Mouse (Mus musculus): ENCODE data around the gene Eif5a.
"Not testable (repeated sequence)": the region's sequence is repeated elsewhere in the genome, so short reads cannot be mapped to it uniquely, and the experiment has no call there.

The Eif5a gene

DNA sequence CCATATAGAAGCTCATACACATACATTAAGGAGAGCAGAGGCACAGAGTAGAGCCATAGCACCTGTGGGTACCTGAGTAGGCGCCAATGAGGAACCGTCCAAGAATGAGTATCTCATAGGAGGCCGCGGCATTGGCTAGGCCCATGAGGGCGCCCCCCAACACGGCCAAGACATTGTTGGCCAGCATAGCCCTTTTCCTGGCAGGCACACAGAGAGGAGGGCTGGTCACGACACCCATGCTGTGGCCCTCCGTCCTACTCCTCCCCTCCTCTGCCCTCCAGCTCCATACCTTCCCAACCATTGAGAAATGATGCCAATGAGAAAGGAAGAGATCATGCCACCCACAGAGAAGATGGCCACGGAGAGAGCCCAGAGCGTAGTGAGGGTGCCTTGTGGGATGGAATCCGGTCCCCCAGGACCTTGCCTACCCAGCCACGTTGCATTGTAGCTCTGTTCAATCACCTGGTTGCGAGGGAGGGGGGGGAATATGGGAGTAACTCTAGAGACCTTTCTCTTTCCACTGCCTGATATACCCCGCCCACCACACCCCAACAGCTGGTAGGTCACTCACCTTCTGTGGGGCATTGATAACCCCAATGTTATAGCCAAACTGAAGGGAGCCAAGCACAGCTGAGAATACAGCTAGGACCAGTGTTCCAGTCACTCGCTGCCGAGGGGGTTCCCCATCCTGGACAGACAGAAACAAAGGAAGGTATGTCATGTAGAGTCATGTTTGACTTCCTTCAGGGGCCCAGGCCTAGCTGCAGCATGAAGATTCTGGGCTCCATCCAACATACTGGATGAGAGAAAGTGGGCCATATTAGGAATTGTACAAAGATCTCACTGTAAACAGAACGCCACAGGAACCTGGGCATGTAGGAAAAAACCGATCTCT, 24.5 kb upstream of the Eif5a start:
- DNase-seq (ENCODE audit: low read depth), result no peak

DNA sequence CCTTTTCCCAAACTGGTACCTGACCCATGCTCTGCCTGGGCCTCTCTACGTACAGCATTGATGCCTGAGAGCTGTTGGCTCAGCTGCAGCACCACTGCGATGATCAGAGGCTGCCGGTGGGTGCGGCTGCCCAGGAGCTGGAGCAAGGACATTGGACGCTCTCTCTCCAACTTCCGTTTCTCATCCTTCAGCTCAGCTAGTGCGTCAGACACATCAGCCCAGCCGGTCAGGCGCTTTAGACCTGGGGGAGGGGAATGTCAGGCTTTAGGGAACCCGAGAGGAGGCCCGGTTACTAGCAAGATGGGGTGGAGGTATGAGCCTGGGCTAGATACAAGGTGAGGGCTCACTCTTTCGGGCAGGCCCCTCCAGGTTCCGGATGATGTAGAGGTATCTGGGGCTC, 23.5 kb upstream of the Eif5a start:
- DNase-seq (ENCODE audit: low read depth), result no peak

DNA sequence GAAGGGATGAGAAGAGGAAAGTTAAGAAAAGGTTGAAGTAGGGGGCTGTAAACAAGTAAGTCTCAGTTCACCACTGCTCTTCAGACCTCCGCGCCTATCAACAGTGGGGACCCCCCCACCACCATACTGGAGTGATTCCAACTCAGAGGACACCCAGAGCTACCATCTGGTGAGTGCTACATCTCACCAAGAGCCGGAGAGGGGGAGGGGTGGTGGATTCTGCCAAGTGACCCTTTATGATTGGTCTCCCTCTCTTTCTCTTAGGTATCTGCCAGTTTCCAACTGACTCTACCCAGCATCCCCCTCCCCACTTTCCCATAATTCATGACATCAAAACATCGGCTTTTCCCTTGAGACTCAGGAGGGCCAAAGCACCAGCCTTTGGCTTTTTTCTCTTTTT, 19.2 kb upstream of the Eif5a start:
- no peak for DNase-seq (ENCODE audit: low read depth)

DNA sequence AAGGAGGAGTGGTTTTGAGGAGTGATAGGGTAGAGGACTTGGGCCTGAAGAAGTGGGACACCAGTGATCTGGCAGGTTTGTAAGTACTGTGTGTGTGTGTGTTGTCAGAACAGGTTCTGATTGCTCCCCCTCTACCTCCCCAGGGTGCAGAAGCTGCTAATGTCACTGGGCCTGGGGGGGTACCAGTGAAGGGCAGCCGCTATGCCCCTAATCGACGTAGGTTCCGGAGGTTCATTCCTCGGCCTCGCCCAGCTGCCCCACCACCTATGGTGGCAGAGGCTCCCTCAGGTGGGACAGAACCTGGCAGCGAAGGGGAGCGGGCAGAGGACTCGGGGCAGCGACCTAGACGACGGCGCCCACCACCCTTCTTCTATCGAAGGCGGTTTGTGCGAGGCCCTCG, 18.0 kb upstream of the Eif5a start:
- DNase-seq (ENCODE audit: low read depth), result no peak

DNA sequence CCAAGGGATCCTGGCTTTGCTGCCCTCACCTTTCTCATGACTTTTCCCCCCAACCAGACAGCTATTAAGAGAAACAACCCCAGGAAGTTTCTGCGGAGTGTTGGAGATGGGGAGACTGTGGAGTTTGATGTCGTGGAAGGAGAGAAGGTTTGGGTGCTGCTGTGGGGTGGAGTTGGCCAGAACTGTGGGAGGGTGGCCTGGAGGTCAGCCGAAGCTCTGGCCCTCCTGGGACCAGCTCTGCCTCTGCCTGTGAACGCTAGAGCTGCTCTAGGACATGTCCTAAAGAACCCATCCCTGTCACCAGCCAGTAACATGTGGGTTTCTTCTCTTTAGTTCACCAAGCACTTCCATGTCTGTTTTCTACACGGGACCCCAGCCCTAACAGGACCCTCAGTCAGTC, 17.4 kb upstream of the Eif5a start:
- no peak for DNase-seq (ENCODE audit: low read depth)

DNA sequence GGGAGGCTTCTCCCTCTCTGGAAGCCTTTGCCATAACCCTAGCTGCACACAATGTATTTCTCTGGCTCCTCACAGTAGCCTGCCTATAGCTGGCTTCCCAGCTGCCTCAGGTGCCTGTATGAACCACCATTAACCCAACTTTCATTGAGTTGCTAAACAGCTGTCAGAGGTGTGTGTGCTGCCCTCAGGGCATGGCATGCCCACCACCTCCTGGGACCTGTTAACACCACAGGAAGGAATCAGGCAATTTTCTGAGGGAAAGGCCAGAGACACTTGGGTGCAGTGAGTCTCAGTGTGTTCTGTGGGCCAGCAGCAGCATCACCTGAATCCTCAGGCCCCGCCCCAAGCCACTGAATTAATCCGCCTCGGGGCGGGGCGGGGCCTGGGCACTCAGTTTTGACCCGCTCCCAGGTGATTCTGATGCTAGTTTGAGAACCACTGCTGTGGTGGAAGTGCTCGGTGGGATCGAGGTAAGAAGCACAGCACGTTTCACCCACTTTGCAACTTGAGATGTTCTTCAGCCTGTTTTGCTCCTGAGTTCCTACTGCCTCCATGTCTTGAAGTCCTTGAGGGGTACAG, 16.7 kb upstream of the Eif5a start:
- no peak for DNase-seq (ENCODE audit: low read depth)

DNA sequence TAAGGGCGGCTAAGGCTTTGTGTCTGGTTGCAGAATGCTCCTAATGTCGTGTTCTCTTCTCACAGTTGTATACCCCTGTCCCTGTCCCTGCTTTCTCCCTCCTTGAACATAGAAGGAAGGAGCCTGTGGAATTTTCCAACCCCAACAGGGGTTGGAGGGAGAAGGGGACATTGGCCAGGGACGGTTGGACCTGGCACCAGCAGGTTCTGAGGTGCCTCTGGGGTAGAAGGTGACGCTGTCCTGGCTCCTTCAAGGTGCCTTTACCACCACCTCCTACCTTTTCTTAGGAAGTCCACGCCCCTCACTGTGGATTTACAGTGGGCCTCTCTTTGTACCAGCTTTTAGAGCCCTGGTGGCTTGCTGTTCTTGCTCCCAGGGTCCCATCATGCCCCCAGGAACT, 16.1 kb upstream of the Eif5a start:
- no peak for DNase-seq (ENCODE audit: low read depth)

DNA sequence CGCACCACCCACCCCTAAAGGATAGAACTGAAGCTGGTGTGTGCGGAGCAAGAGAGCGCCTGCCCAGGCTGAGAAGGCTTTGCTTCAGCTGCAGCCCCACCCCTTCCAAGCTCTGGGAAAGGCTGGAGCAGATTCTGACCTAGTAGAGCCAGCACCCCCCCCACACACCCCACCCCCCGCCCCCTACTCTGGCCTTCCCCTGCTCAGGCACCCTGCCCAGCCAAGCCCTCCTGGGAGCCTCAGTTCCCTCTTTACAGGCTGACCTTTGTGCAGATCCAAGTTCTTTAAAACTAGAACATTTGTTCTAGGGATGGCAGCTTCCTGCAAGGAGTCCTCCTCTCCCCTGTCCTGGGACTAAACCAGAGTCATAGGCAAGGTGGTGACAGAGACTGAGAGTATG, 15.6 kb upstream of the Eif5a start:
- no peak for DNase-seq (ENCODE audit: low read depth)

DNA sequence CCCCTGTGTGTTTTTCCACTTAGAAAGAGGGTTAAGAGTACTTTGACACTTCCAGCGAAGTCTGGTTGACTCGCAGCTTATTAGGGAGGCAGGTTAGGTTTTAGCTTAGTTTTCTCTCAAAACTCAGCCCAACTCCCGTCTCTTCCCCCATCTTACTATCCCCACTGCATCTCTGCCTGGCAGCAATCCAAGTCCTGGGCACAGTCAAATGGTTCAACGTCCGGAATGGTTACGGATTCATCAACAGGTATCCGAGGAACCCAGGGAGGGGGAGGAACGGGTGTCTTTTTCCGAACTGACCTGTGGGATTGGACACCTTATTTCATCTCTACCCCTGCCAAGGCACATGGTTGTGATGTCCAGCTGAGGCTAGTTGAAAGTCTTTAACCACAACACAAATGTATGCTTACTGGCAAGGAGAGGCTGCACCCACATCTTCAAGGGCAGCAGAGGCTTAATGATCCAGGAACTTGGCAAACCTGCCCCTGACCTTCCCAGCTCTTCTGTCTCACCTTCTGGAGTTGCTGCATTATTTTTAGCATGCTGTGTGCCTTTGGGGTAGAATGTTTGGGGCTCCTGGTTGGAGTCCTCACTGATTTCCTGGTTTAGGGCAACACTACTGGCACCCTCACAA, 15.1 kb upstream of the Eif5a start:
- peak; percentile 26 for DNase-seq (ENCODE audit: low read depth)

DNA sequence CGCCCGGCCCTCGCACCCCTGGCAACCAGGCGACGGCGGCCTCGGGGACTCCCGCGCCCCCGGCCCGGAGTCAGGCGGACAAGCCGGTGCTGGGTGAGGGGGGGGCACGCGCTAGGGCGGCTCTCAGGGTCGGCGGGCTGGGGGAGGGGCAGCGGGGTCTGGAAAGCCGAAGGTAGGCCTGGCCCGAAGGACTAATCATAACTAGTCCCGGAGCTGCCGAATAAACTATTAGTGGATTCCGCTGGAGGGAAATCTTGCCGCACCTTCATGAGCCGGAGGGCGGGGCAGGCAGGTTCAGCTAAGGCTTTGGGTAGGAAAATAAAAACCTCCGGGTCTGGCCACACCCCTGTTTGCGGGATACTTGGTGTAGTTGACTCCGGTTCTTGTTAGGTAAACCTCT, 14.4 kb upstream of the Eif5a start:
- peak; percentile 62 for DNase-seq (ENCODE audit: low read depth)

DNA sequence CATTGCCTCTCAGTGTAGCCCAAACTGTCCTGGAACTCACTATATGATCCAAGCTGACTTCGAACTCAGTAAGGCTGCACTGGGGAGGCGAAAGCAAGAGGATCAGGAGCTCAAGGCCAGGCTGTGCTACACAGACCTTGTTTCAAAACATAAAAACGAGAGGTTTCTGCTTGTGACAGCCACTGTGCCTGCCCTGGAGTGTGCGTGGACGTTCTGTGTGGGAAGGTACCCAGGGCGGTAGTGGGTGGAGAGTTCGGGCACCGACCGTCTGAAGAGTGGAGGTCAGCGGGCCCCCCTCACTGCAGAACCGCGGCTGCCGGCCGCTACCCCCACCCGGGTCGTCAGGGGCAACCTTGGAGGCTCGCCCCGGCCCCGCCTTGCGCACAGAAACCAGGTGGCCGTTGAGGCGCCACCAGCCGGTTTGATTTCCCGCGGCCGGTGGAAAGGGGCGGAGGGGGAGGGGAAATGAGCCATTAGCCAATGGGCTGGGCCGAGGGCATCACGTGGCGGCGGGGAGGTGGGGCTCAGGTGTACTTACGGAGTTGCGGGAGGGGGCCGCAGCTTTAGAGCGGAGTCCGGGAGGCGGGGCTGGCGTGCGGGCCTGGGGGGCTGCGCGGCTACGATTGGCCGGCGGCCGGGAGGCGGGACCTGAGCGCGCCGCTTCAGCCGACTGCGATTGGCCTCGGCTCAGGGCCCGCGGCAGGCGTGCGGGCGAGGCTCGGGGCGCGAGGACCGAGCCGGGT, 13.6 kb upstream of the Eif5a start, which contains the start of gene Ybx2:
Gene Ybx2, plus strand, starts transcription at position 660 of the 743 bp plus-strand sequence.
- DNase-seq (ENCODE audit: low read depth), result peak; percentile 91

DNA sequence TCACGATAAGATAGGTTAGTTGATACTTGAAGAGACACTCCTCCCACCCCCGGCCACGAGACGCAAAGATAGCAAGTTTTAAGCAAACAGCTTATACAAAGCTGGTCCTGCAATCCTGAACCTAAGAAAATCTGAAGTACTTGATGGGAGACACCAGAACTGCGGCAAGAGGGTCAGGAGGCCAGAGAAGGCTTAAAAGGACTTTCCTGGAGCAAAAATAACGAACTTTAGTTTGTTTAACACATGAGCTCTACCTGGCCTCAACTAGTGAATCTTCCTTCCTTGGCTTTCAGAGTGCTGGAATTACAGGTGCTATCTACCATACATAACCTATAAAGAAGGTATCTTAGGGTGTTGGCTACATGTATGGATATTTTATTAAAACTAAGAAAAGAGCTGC, 12.9 kb upstream of the Eif5a start:
- DNase-seq (ENCODE audit: low read depth), result no peak

DNA sequence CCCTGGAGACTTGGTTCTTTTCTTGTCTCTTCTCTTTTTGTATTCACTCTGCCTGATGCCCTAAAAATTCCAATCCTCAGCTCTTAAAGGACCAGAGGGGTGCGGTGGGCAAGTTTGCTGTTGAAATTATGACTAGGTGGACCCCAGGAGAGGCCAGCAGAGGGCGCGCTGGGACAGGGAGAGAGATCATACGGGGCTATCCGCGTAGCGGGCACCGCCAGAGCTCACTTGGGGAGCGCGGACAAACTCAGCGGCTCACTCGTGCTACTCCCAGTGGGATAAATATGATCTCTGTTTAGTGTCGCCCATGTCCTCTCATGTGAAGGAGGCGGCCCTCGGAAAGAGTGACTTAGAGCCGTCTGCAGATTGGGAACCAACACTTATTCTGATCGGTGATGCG, 12.4 kb upstream of the Eif5a start:
- peak; percentile 95 for DNase-seq (ENCODE audit: low read depth)

DNA sequence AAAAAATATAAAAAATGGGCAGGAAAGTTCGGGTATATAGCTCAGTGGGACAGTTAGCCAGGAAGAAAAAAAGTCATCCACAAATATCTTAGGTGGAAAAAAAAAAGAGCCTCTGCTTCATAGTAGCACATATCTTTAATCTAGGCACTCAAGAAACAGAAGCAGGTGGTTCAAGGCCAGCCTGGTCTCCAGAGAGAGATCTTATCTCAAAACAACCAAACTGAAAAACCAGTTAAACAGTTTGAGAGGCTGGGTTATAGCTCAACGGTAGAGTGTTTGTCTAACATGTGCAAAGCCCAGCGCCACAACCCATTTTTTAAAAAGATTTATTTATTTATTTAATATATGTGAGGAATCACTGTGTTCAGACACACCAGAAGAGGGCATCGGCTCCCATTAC, 11.3 kb upstream of the Eif5a start:
- no peak for DNase-seq (ENCODE audit: low read depth)

DNA sequence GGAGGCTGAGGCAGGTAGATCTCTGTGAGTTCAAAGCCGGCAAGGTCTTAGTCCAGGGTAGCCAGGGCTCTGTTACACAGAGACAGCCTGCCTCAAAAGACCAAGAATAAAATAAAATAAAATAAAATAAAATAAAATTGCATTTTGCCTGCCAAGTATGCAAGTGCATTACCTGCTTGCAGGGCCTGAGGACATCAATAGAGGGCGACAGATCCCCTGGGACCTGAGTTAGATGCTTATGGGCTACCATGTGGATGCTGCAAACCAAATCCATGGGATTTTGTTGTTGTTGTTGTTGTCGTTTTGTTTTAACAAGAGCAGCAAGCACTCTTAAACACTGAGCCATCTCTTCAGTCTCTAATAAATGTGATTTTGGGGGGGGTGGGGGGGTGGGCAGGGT, 10.5 kb upstream of the Eif5a start:
- DNase-seq (ENCODE audit: low read depth), result no peak

DNA sequence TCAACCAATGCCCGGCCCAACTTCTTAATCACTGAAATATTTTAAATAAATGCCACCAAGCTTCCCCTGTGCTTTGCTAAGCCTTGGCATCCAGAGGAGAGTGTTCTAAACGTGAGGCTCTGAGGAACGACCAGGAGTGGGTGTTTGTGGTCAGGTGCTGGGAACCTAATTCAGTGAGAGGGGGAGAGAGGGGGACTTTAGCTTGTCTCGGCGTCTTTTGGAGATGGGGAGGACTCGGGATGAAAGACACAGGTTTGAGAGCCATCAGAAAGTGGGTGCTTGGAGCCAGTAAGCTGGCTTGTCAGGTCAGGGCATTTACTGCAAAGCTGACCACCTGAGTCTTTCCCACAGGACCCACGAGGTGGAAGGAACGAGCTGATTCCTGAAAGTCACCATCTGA, 10.0 kb upstream of the Eif5a start:
- DNase-seq (ENCODE audit: low read depth), result no peak

DNA sequence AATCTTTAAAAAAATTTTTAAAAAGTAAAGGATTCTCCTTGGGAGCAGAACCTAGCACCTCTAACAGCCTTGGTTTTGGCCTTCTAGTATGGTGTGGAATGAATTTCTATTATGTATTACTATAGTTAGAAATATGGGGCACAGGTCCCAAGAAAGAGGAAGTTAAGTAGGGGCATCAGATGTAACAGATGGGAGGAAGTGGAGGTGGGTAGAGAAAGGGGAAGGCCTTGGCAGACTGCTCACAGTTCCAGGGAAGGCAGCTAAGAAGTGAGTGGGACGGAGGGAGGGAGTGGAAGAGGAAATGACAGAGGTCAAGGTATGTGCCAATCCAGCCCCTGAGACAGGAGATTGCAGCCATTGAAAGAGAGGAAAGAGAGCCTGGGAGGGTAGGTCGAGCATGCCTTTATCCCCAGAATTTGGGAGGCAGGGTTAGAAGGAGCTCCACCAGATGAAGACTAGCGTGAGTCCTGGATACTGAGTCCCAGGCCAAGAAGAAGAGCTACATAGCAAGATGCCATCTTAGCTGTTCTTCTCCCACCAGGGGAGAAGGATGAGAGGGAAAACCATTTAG, 9.3 kb upstream of the Eif5a start:
- no peak for DNase-seq (ENCODE audit: low read depth)

DNA sequence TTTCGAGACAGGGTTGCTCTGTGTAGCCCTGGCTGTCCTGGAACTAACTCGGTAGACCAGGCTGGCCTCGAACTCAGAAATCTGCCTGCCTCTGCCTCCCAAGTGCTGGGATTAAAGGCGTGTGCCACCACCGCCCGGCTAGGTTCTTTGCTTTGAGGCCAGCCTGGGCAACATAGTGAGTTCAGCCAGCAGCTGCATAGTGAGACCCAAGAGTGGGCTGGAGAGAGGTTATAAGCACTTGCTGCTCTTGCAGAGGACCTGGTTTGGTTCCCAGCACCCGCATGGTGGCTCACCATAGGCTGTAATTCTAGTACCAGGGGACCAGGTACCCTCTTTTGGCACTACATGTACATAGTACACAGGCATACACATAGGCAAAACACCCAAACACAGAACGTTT, 8.4 kb upstream of the Eif5a start:
- DNase-seq (ENCODE audit: low read depth), result not testable (repeated sequence)

DNA sequence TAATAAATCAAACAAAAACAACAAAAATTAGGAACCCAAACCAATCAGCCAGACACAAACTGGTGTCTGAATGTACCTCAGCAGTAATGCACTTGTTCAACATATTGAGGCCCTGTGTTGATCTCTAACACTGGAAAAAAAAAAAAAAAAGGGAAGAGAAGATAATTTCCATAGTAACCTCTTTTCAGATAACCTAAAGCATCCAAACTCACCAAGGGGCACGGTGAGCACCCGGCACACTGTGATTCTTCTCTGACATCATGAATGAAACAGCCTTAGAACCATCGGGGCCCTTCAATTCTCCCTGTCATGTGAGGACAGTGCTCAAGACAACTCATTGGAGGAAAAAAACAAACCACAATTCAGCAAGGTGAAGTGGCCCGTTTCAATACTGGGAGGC, 8.0 kb upstream of the Eif5a start:
- no peak for DNase-seq (ENCODE audit: low read depth)

DNA sequence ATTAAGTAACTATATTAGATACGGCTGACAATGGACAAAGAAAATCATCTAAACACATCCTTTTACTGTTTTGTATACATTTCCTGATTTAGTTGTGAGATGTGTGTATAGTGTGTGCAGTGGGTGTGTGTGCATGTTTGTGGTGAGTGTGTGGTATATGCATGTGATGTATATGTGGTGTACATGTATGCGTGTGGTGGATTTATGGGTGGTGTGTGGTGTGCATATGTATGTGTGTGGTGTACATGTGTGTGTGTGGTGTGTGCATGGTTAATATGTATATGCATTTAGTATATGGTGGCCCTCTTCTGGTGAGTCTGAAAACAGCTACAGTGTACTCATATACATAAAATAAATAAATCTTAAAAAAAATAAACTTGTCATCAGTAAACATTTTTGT, 5.7 kb upstream of the Eif5a start:
- DNase-seq (ENCODE audit: low read depth), result no peak

DNA sequence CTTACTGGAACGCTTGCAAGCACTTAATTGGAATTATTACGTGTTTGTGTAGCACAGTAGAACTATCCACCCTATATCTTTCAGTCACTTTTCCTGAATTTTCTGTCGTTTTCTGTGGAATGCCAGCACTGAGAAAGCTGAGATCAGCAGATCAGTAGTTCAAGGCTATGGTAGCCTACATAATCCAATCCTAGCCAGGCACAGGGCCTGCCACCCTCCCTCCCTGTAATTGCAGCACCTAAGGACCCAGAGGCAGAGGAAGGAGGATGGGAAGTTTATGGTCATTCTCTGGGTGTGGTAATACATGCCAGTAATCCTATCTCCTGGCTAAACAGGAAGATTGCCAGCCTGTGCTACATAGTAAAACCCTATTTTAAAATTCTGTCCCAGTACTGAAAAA, 1.0 kb upstream of the Eif5a start:
- DNase-seq (ENCODE audit: low read depth), result no peak

DNA sequence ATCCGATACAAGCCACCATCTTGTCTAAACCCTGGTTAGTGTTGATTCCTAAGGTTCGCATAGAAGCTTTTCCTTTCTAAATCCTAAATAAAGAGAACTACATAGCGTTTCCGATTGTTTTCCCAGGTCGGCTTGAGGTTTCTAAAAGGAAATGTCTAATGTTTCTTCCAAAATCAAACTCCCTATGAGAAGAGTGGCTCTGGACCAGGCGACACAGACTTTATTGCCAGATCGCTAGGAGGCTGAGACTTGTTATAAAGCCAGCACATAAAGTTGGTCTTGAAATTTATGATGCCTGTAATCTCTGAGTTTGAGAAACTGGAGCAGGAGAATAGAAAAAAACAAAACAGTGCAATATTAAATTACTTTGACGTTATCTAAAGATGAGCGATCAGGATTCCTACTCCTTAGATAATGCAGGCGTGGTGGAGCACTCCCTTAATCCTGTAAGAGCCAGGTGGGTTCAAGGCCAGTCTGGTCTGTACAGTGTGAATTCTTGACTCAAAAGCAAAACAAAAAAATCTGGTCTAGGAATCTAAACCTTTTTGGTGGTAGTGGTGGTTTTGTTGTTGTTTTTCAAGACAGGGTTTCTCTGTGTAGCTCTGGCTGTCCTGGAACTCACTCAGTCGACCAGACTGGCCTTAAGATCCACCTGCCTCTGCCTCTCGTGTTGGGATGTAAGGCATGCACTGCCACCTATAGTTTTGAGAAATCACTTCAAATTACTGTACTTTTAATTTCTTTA, 426 bp upstream of the Eif5a start:
- DNase-seq (ENCODE audit: low read depth), result peak; percentile 64

Data from induced T-regulatory cell, adult 2 months (primary cell).